Mouse (Mus musculus) right cerebral cortex, postnatal 36 days (tissue): ENCODE results near the gene Mvb12b.

Experiments used
- DNase-seq, 2 experiments: peaks; one replicate each; pipeline ENCODE4 v3.0.0; 2022; ENCODE audit warnings: low spot score in 2 of 2, mixed read lengths in 1 of 2

Gene Mvb12b

DNA sequence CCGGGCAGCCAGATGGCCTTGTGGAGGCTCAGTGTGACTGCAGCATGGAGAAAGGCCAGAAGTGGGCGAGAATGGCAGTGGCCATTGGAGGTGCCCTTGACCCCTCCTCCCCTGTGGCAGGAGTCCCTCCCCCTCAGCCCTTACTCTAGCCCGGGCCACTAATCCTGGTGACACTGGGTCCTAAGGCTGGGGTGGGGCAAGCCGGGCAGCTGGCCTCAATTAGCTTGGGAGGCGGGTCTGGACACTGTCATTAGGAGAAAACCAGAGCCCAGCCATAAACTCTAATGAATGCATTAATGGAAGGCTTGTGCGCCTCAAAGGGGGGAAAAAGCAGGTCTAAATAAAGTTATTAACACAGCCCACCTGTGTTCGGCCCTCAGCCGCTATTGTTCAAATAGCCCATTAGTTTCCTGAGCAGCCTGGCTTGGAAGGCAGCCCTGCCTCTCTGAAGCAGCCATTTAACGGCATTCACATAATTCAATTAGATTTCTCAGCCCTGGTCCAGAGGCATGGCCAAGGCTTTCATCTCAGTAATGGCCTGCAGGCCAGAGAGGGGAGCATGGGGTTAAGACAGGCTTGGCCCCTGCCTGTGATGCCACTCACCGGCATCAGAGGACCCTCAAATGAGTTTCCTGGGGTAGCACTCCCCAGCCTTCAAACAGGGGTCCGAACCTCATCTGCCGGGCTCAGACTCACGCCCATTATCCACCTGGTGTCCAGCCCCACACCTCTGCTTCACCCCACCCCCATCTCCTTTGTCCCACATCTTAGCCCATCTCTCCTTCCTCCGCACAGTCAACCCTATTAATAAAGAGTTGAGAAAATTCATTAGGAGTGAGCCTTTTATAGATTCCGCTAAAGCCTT lies 186.9 kb downstream of the Mvb12b start:
- DNase-seq, result no peak

DNA sequence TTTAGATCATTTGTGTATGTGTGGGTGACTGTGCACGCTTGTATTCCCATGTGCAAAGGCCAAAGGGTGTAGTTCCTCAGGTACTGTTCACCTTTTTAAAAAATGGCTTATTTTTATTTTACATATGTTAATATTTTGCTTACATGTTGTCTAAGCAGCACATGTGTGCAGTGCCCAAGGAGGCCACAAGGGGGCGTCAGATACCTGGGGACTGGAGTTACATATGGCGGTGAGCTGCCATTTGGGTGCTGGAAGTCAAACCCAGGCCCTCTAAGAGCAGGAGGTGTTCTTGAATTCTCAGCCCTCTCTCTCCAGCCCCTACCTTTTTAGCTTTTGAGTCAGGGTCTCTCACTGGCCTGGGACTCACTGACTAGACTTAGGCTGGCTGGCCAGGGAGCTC lies 188.8 kb downstream of the Mvb12b start:
- no peak for DNase-seq

DNA sequence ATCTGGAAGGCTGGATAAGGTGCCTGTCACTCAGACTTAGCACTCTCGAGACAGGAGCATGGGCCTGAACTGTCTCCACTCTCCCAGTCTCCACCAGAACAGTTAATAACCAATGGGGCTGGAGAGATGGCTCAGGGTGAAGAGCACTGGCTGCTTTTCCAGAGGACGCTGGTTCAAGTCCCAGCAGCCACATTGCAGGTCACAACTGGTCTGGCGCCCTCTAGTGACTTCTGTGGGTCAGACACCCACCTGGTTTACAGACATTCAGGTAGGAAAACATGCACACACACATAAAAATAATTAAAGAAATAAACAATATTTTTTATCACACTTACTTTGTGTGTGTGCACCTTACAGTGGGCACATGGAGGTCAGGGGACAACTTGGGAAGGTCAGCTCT lies 191.3 kb downstream of the Mvb12b start:
- no peak for DNase-seq

DNA sequence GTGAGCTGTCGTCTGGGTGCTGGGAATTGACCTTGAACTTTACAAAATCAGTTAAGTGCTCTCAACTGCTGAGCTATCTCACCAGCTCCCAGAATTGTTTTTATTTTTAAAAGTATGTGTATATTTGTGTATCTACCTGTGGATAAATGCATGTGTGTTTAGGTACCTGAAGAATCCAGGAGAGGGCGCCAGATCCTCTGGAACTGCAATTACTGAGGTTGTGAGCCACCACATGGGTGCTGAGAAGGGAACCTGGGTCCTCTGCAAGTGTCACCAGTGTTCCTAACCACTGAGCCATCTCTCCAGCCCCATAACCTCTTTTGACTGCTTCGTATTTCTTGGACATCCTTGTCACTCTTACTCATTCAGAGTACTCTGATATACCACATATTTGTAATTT lies 193.8 kb downstream of the Mvb12b start:
- no peak for DNase-seq

DNA sequence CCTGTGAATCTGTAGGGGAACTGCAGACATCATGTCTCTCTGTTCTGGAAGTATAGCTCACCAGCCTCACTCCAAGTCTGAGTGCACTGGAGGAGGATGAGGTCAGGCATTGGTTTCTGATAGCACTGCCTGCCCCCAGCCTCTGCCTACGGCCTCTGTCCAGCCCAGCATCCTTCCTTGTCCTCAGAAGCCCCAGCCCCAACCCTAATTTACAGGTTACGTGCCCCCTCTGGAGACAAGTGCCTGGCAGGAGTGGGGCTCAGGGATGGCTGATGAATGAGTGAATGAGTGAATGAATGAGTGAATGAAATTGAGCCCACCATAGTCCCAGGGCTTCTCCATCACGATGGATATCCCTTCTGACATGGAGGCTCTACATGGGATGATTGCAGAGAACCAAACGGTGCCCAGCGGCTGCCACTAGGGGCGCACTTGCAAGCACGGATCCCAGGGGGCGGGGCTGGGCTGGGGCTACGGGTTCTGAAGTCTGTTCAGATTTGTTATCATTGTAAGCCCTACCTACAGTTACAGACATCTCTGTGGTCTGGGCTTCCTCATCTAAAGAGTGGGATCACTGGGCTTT lies 197.8 kb downstream of the Mvb12b start:
- no peak for DNase-seq

DNA sequence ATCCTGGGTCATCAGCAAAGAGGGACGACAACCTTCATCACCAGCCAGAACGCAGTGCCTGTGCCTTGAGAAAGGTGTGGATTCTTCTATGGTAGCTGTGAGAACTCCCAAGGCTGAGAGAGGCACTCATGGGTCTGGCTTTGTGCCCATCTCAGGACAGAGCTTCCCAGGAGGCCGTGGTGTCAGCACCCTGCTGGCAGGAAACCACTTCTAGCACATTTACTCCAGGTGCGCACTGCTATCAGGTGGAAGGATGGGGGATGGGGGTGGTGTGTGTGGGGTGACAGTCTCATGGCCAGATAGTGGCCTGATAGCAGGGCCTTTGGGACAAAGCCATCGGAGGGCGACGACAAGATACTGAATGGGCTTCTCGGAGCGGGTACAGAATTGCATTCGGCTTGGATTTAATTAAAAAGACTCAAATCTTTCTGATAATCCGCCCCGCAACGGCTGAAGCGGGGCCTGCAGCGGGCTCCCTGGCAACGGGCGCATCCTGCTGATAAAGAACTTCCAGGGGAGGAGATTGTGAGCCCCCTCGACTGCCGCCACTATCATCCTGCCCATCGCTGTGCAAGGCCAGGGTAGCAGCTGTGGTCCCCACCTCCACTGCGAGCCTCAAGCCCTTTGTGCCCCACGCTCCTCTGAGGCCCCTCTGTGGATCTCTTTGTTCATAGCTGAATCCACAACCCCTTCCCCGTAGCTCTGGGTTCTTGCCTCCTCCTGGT lies 198.4 kb downstream of the Mvb12b start:
- no peak for DNase-seq

DNA sequence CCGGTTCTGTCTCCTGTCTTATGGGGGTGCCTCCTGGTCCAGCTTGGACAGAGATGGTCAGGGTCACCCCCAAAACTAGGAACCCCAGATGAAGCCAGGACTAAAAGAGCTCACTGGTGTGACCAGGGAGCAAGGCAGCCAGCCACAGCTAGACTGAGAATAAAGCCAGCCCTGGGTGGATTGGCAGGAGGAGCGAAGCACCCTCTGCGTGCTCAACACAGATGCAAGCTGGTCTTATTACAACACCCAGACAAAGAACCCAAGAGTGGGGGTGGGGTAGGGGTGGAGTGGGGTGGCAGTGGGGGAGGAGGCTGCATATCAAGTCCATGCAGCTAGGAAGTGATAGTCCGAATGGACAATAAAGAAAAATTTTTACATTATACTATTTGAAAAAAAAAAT lies 204.2 kb downstream of the Mvb12b start:
- no peak for DNase-seq

DNA sequence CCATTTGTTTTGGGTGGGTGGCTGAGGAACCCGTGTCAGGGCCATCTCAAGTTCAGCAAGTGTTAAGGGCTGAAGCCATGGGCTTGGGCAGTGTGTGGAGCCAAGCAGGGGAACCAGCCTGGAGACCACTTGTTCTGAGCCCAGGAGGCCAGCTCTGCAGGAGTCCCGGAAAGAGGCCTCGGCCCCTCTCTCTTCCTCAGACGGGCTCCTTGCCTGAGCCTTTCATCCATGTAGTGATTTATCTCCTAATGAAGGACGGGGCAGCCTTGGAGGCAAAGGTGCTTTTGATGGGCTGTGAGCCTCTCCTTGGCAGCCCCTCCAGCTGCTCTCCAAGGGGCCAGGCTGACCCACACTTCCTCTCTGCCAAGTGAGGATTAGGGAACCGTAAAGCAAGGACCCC lies 204.7 kb downstream of the Mvb12b start:
- DNase-seq, result no peak

DNA sequence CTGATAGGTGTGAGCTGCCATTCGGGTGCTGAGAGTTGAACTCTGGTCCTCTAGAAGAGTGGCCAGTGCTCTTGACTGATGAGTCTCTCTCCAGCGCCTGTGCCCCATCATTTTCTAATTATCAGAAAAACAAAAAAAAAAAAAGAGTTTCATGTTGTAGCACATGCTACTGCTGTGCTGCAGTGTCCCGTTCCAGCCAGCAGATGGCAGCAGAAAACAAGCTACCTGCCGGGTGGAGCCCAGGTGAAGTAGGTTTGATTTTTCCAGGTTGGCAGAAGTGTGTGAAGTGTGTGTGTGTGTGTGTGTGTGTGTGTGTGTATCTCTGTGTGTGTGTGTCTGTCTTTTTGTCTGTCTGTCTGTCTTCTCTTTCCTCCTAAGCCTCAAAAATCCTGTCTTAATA lies 205.5 kb downstream of the Mvb12b start:
- DNase-seq, result peak; percentile 30 to 42
